Mouse (Mus musculus): Measurements from ENCODE around the gene Zfp462. TPM values are rescaled to one million over a fixed set of nuclear protein-coding genes. Genes with fewer than 3 reads are reported as not detected.

The Zfp462 gene
- polyA plus RNA-seq, 1 experiment from 2014 or later: 3.6 TPM

DNA sequence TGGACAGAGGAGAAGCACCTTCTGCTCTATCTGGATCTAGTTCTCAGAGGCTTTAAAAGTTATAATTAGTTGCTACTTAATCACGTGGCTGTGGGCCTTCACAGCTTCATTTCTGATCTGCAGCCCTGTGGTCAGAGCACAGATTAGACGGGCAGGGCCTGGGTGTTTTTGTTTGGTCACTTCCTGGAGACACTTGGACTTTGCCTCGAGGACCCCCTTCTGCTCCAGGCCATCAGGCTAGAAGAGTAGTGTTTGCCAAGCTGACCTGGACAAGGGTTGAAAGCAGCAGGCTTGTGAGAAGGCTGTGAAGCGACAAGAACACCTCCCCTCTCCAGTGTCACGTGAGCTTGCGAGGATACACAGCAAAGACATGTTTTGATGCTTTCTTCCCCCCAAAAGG lies 58.3 kb downstream of the Zfp462 start:
- Histone ChIP-seq H3K4me3 (no peak overlapping the region), H3K9ac (no peak overlapping the region), H3K4me1 (peaks cover 41% of the 10 kb centered on the region), H3K27ac (no peak overlapping the region), H3K4me2 (no peak overlapping the region), H3K36me3 (peaks cover 9% of the 10 kb centered on the region), H3K27me3 (no peaks in the 10 kb centered on the region), H3K9me3 (no peaks in the 10 kb centered on the region)
- 49% methylated on average over 6 of the region's 6 CpGs for WGBS
- no peak for ATAC-seq (ENCODE audit: borderline replicate concordance, extremely low read depth, low FRiP score, low TSS enrichment)

- H3K27me3 ChIP-seq: no peaks in the 10 kb centered on the region
- WGBS: 13% methylated on average over 4 of the region's 4 CpGs
- peaks cover 41% of the 10 kb centered on the region for H3K4me1 ChIP-seq
- peak overlapping the region; percentile 31 for H3K4me2 ChIP-seq
- H3K9me3 ChIP-seq: no peaks in the 10 kb centered on the region
- H3K4me3 ChIP-seq: no peak overlapping the region
- H3K9ac ChIP-seq: no peak overlapping the region
- peaks cover 28% of the 10 kb centered on the region for H3K36me3 ChIP-seq
- peak overlapping the region; percentile 75 for H3K27ac ChIP-seq
- peak; percentile 57; the same call in 1 of the 2 replicates for ATAC-seq (ENCODE audit: borderline replicate concordance, extremely low read depth, low FRiP score, low TSS enrichment)
These were observed 60.2 kb downstream of the Zfp462 start for GRCm38 (mm10) chr4:55005066-55005465.

DNA sequence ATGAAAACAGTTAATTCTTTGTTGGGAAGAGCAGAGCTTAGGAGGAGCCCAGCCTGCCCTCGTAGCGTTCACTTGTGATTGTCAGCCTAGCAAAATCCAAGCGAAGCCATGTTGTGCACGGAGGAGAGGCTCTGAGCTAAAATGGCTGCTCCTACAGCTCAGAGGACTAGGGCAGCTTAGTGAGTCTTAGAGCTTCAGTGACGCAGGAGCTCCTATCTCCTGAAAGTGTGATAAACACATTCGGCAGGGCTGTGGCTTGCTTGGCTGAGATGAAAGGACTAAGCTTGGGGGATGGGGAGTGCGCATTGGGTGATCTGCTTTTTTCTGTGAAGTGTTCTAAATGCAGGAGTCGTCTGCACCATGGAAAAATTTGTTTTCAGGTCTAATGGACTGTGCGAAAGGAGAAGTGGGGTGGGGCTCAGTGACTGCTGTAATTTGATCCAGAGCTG lies 60.7 kb downstream of the Zfp462 start:
- Histone ChIP-seq H3K9me3 (no peaks in the 10 kb centered on the region), H3K4me1 (peaks cover 39% of the 10 kb centered on the region), H3K27me3 (no peaks in the 10 kb centered on the region), H3K36me3 (peaks cover 33% of the 10 kb centered on the region), H3K27ac (peak overlapping the region; percentile 75), H3K9ac (no peak overlapping the region), H3K4me2 (peak overlapping the region; percentile 31), H3K4me3 (no peak overlapping the region)
- 9% methylated on average over 9 of the region's 9 CpGs for WGBS
- ATAC-seq (ENCODE audit: borderline replicate concordance, extremely low read depth, low FRiP score, low TSS enrichment): peak; percentile 86; the same call in 1 of the 2 replicates

DNA sequence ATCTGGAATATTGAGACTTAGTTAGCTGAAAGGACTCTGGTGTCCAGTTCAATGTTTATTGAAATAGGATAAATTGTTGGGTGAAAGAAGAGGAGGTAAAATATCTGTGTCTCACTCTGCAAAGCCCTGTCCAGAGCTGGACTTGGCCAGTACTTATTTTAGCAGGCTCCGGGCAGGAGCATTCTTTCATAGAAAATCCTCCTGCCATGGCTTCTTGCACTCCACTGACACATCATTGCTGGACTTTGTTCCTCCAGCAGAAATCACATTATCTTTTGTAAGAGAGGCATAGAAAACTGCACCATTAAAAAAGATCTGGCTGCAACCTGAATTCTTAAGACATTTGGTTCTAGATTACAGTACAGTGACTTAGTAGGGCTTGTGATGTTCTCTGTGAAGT lies 61.2 kb downstream of the Zfp462 start:
- ATAC-seq (ENCODE audit: borderline replicate concordance, extremely low read depth, low FRiP score, low TSS enrichment): peak; percentile 23; the same call in 1 of the 2 replicates
- no peaks in the 10 kb centered on the region for H3K9me3 ChIP-seq
- no peak overlapping the region for H3K9ac ChIP-seq
- WGBS: 57% methylated on average over 1 of the region's 1 CpGs
- H3K27ac ChIP-seq: peak overlapping the region; percentile 75; the same call in 1 of the 2 replicates
- no peaks in the 10 kb centered on the region for H3K27me3 ChIP-seq
- H3K4me1 ChIP-seq: peaks cover 35% of the 10 kb centered on the region
- H3K4me2 ChIP-seq: peak overlapping the region; percentile 31
- no peak overlapping the region for H3K4me3 ChIP-seq
- peaks cover 38% of the 10 kb centered on the region for H3K36me3 ChIP-seq

- no peak for ATAC-seq (ENCODE audit: borderline replicate concordance, extremely low read depth, low FRiP score, low TSS enrichment)
- no peaks in the 10 kb centered on the region for H3K27me3 ChIP-seq
- 94% methylated on average over 14 of the region's 14 CpGs for WGBS
- H3K27ac ChIP-seq: no peak overlapping the region
- peaks cover 60% of the 10 kb centered on the region for H3K36me3 ChIP-seq
- H3K4me1 ChIP-seq: peaks cover 27% of the 10 kb centered on the region
- no peaks in the 10 kb centered on the region for H3K9me3 ChIP-seq
- no peak overlapping the region for H3K9ac ChIP-seq
- no peak overlapping the region for H3K4me2 ChIP-seq
- H3K4me3 ChIP-seq: no peak overlapping the region
These were observed 63.8 kb downstream of the Zfp462 start for GRCm38 (mm10) chr4:55008616-55009015.

GRCm38 (mm10) chr4:55011391-55011790 lies 66.5 kb downstream of the Zfp462 start:
- Histone ChIP-seq H3K4me2 (no peak overlapping the region), H3K27ac (no peak overlapping the region), H3K4me1 (peaks cover 10% of the 10 kb centered on the region), H3K9ac (no peak overlapping the region), H3K4me3 (no peak overlapping the region), H3K36me3 (peaks cover 72% of the 10 kb centered on the region), H3K9me3 (no peaks in the 10 kb centered on the region), H3K27me3 (no peaks in the 10 kb centered on the region)
- 86% methylated on average over 12 of the region's 12 CpGs for WGBS
- no peak for ATAC-seq (ENCODE audit: borderline replicate concordance, extremely low read depth, low FRiP score, low TSS enrichment)

DNA sequence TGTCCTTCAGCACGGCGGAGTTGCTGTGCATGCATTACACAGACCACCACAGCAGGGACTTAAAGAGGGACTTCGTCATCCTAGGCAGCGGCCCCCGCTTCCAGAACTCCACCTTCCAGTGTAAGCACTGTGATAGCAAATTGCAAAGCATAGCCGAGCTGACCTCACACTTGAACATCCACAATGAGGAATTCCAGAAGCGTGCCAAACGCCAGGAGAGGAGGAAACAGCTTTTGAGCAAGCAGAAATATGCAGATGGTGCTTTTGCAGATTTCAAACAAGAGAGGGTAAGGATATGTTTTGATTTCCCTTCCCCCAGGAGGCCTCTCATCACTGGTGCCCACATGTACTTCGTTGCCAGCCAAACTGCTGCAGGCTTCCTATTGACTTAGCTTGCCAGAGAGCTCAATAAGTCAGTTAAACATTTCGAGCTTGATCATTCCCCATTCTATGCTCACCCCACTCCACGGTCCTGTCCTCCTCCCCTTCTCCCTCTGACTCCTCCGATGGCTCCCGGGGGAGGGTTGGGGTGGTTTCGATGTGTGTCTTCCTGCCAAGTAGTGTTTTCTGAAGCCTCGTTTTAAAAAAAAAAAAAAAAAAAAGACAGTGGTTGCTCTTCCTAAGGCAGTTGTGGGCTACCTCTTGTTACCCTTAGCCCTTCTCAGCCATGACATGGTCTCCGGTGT lies 68.9 kb downstream of the Zfp462 start:
- Histone ChIP-seq H3K9me3 (no peaks in the 10 kb centered on the region), H3K4me3 (no peak overlapping the region), H3K9ac (no peak overlapping the region), H3K4me2 (no peak overlapping the region), H3K27ac (peak overlapping the region; percentile 47; the same call in 1 of the 2 replicates), H3K4me1 (peaks cover 10% of the 10 kb centered on the region), H3K36me3 (peaks cover 72% of the 10 kb centered on the region), H3K27me3 (no peaks in the 10 kb centered on the region)
- 49% methylated on average over 16 of the region's 16 CpGs for WGBS
- ATAC-seq (ENCODE audit: borderline replicate concordance, extremely low read depth, low FRiP score, low TSS enrichment): peak; percentile 41; the same call in 1 of the 2 replicates

DNA sequence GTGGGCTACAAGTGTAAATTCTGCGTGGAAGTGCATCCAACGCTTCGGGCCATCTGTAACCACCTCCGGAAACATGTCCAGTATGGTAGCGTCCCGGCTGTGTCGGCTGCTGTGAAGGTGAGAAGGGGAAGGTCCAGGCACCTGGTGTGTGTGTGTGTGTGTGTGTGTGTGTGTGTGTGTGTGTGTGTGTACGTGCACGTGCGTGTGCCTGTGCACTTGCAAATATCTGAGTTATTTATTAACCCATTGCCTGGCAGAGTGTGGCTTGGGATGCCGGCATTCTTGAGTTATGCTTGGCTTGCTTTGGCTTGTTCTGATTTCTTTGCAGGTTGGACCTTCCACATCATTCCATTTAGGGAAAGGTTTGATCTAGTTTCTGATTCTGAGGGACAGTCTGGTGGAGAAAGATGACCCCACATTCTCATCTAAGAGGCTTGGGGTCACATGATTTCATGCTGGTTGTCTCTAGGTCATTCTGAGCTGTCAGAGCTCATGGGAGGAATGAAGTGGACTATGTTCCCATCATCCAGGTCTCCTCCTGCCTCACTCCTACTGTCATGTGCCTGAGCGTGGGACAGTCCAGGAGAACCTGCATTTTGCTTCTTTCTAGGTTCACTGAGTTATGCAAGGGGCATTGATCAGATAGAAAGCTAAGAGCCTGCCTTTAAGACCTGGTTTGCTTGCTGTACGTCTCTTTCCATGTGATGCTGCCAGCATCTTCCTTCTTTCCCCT lies 70.0 kb downstream of the Zfp462 start:
- H3K4me3 ChIP-seq: no peak overlapping the region
- H3K27ac ChIP-seq: no peak overlapping the region
- H3K9me3 ChIP-seq: no peaks in the 10 kb centered on the region
- H3K27me3 ChIP-seq: no peaks in the 10 kb centered on the region
- 85% methylated on average over 13 of the region's 13 CpGs for WGBS
- ATAC-seq (ENCODE audit: borderline replicate concordance, extremely low read depth, low FRiP score, low TSS enrichment): no peak
- H3K9ac ChIP-seq: no peak overlapping the region
- peaks cover 10% of the 10 kb centered on the region for H3K4me1 ChIP-seq
- no peak overlapping the region for H3K4me2 ChIP-seq
- peaks cover 70% of the 10 kb centered on the region for H3K36me3 ChIP-seq

DNA sequence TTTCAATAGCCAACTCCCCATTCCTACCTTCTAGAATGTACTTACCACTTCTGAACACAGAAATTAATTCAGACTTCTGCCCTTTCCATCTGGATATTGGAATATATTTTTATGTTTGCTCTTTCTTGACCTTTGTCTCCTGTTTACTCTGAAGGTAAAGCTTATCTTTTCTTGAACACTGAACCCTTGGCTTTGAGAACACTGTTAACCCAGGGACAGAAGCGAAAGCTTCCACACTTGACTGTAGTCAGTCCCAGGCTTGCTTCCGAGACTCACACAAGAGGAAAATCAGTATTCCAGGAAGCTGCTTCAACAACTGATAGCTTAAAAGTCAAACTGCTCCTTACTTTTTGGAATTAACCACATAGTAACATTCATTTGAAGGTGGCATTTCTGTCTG lies 70.7 kb downstream of the Zfp462 start:
- Histone ChIP-seq H3K36me3 (peaks cover 70% of the 10 kb centered on the region), H3K27ac (no peak overlapping the region), H3K27me3 (no peaks in the 10 kb centered on the region), H3K4me3 (no peak overlapping the region), H3K4me2 (no peak overlapping the region), H3K9me3 (no peaks in the 10 kb centered on the region), H3K4me1 (peaks cover 10% of the 10 kb centered on the region), H3K9ac (no peak overlapping the region)
- WGBS: 96% methylated on average over 2 of the region's 2 CpGs
- ATAC-seq (ENCODE audit: borderline replicate concordance, extremely low read depth, low FRiP score, low TSS enrichment): no peak

- ATAC-seq (ENCODE audit: borderline replicate concordance, extremely low read depth, low FRiP score, low TSS enrichment): no peak
- no peaks in the 10 kb centered on the region for H3K4me1 ChIP-seq
- H3K4me3 ChIP-seq: no peak overlapping the region
- peaks cover 18% of the 10 kb centered on the region for H3K36me3 ChIP-seq
- 87% methylated on average over 10 of the region's 10 CpGs for WGBS
- H3K27me3 ChIP-seq: no peaks in the 10 kb centered on the region
- H3K4me2 ChIP-seq: no peak overlapping the region
- no peak overlapping the region for H3K9ac ChIP-seq
- no peak overlapping the region for H3K27ac ChIP-seq
- no peaks in the 10 kb centered on the region for H3K9me3 ChIP-seq
These were observed 81.3 kb downstream of the Zfp462 start for GRCm38 (mm10) chr4:55026109-55026646.

GRCm38 (mm10) chr4:55030401-55030800 lies 85.6 kb downstream of the Zfp462 start:
- H3K4me3 ChIP-seq: no peak overlapping the region
- no peak for ATAC-seq (ENCODE audit: borderline replicate concordance, extremely low read depth, low FRiP score, low TSS enrichment)
- H3K4me1 ChIP-seq: peaks cover 12% of the 10 kb centered on the region
- H3K36me3 ChIP-seq: 0 out of 2 replicates have a peak, but pooled peaks cover 3% of the 10 kb centered on the region
- no peak overlapping the region for H3K4me2 ChIP-seq
- no peak overlapping the region for H3K9ac ChIP-seq
- no peaks in the 10 kb centered on the region for H3K27me3 ChIP-seq
- 75% methylated on average over 5 of the region's 5 CpGs for WGBS
- H3K27ac ChIP-seq: no peak overlapping the region
- H3K9me3 ChIP-seq: no peaks in the 10 kb centered on the region

Measured in lung, embryonic 15.5 days (tissue).